Mouse (Mus musculus): Measurements from ENCODE around the gene Map4k3. TPM values are rescaled to one million over a fixed set of nuclear protein-coding genes. Genes with fewer than 3 reads are reported as not detected.
A peak's percentile ranks its signal among the peaks of the same experiment; 100 is the strongest.

Gene Map4k3
- polyA plus RNA-seq, 1 experiment from 2014 or later: 21.3 TPM

DNA sequence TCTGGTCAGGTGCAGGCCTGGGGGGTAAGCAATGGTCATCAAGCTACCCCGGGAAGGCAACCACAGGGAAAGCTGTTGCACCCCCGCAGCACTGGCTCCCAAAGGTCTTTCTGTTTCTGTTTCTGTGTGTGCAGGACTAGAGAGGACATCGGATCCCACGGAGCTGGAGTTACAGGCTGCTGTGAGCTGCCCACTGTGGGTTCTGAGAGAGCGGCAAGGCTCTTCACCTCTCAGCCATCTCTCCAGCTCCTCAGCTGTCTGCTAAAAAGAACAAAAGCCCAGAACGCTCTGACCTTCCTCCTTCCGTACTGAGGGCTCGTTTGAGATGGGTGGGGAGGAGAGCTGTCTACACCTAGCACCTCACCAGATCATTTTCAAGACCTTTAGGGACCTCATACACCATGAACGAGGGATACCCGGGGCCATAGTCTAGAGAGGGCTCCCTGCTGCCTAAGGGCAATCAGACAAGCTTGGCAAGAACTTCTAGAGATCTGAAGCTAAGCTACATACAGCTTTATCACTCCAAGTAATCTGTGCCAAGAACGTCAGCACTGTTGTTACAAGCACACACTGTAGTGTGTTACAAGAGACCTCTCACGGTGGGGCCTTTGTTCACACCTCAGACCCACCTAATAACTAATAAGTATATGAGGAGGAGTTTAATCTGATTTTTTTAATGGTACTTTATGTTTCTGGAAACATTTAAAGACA lies 29.9 kb downstream of the Map4k3 start:
- no peak overlapping the region for H3K9ac ChIP-seq
- no peaks in the 10 kb centered on the region for H3K27me3 ChIP-seq
- WGBS: 66% methylated on average over 12 of the region's 12 CpGs
- H3K9me3 ChIP-seq (replicated peaks): no peaks in the 10 kb centered on the region
- ATAC-seq: peak; percentile 36; the same call in 1 of the 2 replicates
- peaks cover 39% of the 10 kb centered on the region for H3K4me1 ChIP-seq
- no peak overlapping the region for H3K4me3 ChIP-seq
- H3K4me2 ChIP-seq: no peak overlapping the region
- no peaks in the 10 kb centered on the region for H3K36me3 ChIP-seq (ENCODE audit: poor library complexity, severe bottlenecking)
- H3K27ac ChIP-seq: peak overlapping the region; percentile 63

DNA sequence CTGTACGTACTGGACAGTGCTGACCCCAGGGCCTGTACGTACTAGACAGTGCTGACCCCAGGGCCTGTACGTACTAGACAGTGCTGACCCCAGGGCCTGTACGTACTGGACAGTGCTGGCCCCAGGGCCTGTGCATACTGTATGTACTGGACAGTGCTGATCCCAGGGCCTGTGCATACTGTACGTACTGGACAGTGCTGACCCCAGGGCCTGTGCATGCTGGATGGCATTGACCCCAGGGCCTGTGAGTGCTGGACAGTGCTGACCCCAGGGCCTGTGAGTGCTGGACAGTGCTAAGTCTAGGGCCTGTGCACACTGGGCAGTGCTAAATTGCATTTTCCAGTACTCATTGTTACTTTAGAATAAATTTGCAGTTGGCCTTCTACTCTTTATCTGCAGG lies 31.3 kb downstream of the Map4k3 start:
- no peaks in the 10 kb centered on the region for H3K36me3 ChIP-seq (ENCODE audit: poor library complexity, severe bottlenecking)
- WGBS: 91% methylated on average over 5 of the region's 5 CpGs
- no peaks in the 10 kb centered on the region for H3K27me3 ChIP-seq
- H3K4me1 ChIP-seq: peaks cover 35% of the 10 kb centered on the region
- no peak overlapping the region for H3K4me3 ChIP-seq
- no peaks in the 10 kb centered on the region for H3K9me3 ChIP-seq (replicated peaks)
- no peak overlapping the region for H3K4me2 ChIP-seq
- no peak overlapping the region for H3K27ac ChIP-seq
- no peak for ATAC-seq
- H3K9ac ChIP-seq: no peak overlapping the region

GRCm38 (mm10) chr17:80696210-80696609 lies 32.1 kb downstream of the Map4k3 start:
- ATAC-seq: no peak
- Histone ChIP-seq H3K4me3 (no peak overlapping the region), H3K9me3 (replicated peaks) (no peaks in the 10 kb centered on the region), H3K4me1 (peaks cover 31% of the 10 kb centered on the region), H3K9ac (no peak overlapping the region), H3K4me2 (no peak overlapping the region), H3K36me3 (ENCODE audit: poor library complexity, severe bottlenecking) (no peaks in the 10 kb centered on the region), H3K27me3 (no peaks in the 10 kb centered on the region), H3K27ac (no peak overlapping the region)
- WGBS: 95% methylated on average over 6 of the region's 6 CpGs

DNA sequence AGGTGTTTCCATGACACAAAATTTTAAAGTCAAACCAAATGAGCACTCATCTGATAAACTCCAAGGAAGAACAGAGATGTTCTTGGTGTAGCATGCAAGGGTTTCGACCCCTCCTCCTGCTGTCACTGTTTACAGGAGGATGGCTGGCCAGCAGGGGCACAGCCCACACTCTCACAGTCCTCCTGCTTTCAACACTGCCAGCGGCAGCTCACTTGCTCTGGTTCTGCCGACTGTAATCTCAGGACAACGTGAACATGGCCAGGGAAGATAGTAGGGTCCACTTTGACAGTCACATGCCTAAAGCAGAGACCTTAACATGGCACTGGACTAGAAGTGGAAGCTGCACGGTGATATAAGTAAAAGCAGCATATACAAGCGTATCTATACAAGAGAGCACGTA lies 34.6 kb downstream of the Map4k3 start:
- peaks cover 33% of the 10 kb centered on the region for H3K4me1 ChIP-seq
- ATAC-seq: no peak
- H3K36me3 ChIP-seq (ENCODE audit: poor library complexity, severe bottlenecking): no peaks in the 10 kb centered on the region
- 75% methylated on average over 7 of the region's 7 CpGs for WGBS
- no peaks in the 10 kb centered on the region for H3K27me3 ChIP-seq
- no peak overlapping the region for H3K9ac ChIP-seq
- no peak overlapping the region for H3K4me3 ChIP-seq
- H3K4me2 ChIP-seq: no peak overlapping the region
- H3K27ac ChIP-seq: no peak overlapping the region
- no peaks in the 10 kb centered on the region for H3K9me3 ChIP-seq (replicated peaks)

DNA sequence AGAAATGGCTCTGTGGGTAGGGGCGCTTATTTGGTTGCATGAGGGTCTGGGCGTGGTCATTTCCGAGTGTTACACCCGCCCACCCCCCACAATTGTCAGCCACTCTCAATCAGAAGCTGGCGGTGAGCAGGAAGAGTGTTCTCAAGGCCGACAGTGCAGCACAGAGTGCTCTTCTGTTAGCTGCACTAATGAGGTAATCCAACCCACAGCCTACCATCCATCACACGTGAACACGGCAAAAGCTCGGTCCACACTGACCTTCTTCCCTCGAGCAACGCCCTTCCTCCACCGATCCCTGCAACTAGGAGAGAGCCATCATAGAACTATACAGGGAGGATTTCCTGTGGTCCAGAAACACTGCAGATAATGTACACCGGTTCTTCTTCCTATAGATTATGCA lies 36.1 kb downstream of the Map4k3 start:
- H3K27me3 ChIP-seq: no peaks in the 10 kb centered on the region
- ATAC-seq: no peak
- 90% methylated on average over 13 of the region's 13 CpGs for WGBS
- H3K4me2 ChIP-seq: no peak overlapping the region
- H3K27ac ChIP-seq: no peak overlapping the region
- H3K36me3 ChIP-seq (ENCODE audit: poor library complexity, severe bottlenecking): no peaks in the 10 kb centered on the region
- no peaks in the 10 kb centered on the region for H3K9me3 ChIP-seq (replicated peaks)
- H3K4me1 ChIP-seq: peaks cover 21% of the 10 kb centered on the region
- no peak overlapping the region for H3K9ac ChIP-seq
- no peak overlapping the region for H3K4me3 ChIP-seq

GRCm38 (mm10) chr17:80688701-80689100 lies 39.6 kb downstream of the Map4k3 start:
- Histone ChIP-seq H3K27me3 (no peaks in the 10 kb centered on the region), H3K9ac (no peak overlapping the region), H3K36me3 (ENCODE audit: poor library complexity, severe bottlenecking) (no peaks in the 10 kb centered on the region), H3K27ac (no peak overlapping the region), H3K4me2 (no peak overlapping the region), H3K4me1 (peaks cover 15% of the 10 kb centered on the region), H3K9me3 (replicated peaks) (no peaks in the 10 kb centered on the region), H3K4me3 (no peak overlapping the region)
- WGBS: 89% methylated on average over 11 of the region's 11 CpGs
- ATAC-seq: no peak

- no peaks in the 10 kb centered on the region for H3K36me3 ChIP-seq (ENCODE audit: poor library complexity, severe bottlenecking)
- H3K9me3 ChIP-seq (replicated peaks): no peaks in the 10 kb centered on the region
- H3K4me2 ChIP-seq: no peak overlapping the region
- no peak for ATAC-seq
- no peak overlapping the region for H3K4me3 ChIP-seq
- 93% methylated on average over 5 of the region's 5 CpGs for WGBS
- H3K9ac ChIP-seq: no peak overlapping the region
- H3K27ac ChIP-seq: no peak overlapping the region
- peaks cover 13% of the 10 kb centered on the region for H3K4me1 ChIP-seq
- no peaks in the 10 kb centered on the region for H3K27me3 ChIP-seq
Observed at GRCm38 (mm10) chr17:80686066-80686465, 42.2 kb downstream of the Map4k3 start.

- no peak overlapping the region for H3K27ac ChIP-seq
- no peak overlapping the region for H3K9ac ChIP-seq
- 46% methylated on average over 6 of the region's 6 CpGs for WGBS
- no peaks in the 10 kb centered on the region for H3K27me3 ChIP-seq
- peaks cover 8% of the 10 kb centered on the region for H3K4me1 ChIP-seq
- no peak overlapping the region for H3K4me2 ChIP-seq
- H3K9me3 ChIP-seq (replicated peaks): no peaks in the 10 kb centered on the region
- no peaks in the 10 kb centered on the region for H3K36me3 ChIP-seq (ENCODE audit: poor library complexity, severe bottlenecking)
- no peak overlapping the region for H3K4me3 ChIP-seq
- ATAC-seq: no peak; the same call in 1 of the 2 replicates
Observed at GRCm38 (mm10) chr17:80683821-80684576, 44.3 kb downstream of the Map4k3 start.

GRCm38 (mm10) chr17:80683041-80683440 lies 45.2 kb downstream of the Map4k3 start:
- Histone ChIP-seq H3K36me3 (ENCODE audit: poor library complexity, severe bottlenecking) (no peaks in the 10 kb centered on the region), H3K4me3 (no peak overlapping the region), H3K9ac (no peak overlapping the region), H3K27me3 (no peaks in the 10 kb centered on the region), H3K4me2 (no peak overlapping the region), H3K9me3 (replicated peaks) (no peaks in the 10 kb centered on the region), H3K27ac (no peak overlapping the region), H3K4me1 (peaks cover 4% of the 10 kb centered on the region; the same call in 1 of the 2 replicates)
- no peak for ATAC-seq
- WGBS: 87% methylated on average over 5 of the region's 5 CpGs

- H3K36me3 ChIP-seq (ENCODE audit: poor library complexity, severe bottlenecking): no peaks in the 10 kb centered on the region
- no peaks in the 10 kb centered on the region for H3K9me3 ChIP-seq (replicated peaks)
- H3K4me3 ChIP-seq: no peak overlapping the region
- H3K4me2 ChIP-seq: no peak overlapping the region
- H3K27ac ChIP-seq: no peak overlapping the region
- no peak overlapping the region for H3K9ac ChIP-seq
- no peaks in the 10 kb centered on the region for H3K27me3 ChIP-seq
- no peak for ATAC-seq
- no peaks in the 10 kb centered on the region for H3K4me1 ChIP-seq
- WGBS: 86% methylated on average over 6 of the region's 6 CpGs
Observed at GRCm38 (mm10) chr17:80678190-80678589, 50.1 kb downstream of the Map4k3 start.

DNA sequence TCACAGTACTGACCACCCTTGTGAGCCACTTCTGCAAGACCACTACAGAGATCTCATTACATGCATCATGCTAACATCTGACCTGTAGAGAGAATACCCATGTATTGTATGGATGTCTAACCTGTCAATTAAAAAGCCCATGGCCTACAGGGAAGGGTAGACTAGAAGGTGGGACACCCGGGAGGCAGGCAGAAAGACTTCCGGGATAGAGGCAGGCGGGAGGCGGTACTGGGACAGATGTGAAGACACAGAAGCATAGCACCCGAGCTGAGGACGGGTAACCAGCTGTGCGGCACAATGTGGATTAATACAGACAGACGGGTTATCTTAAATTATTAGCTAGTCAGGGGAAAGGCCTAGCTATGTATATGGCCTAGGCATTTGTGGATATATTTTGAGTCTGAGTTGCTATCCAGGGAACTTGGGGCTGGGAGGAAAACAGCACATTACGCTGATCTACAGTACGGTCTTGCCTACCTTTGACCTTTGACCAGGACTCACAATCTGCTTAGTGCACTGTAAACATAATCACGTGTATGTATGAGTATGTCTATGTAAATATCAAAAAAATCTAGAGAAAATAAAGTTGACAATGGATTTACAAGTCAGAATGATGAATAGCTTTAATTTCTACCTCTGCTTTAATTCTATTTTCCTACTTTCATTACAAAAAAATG lies 51.3 kb downstream of the Map4k3 start:
- no peaks in the 10 kb centered on the region for H3K4me1 ChIP-seq
- no peak overlapping the region for H3K4me3 ChIP-seq
- ATAC-seq: no peak
- no peaks in the 10 kb centered on the region for H3K27me3 ChIP-seq
- H3K9me3 ChIP-seq (replicated peaks): no peaks in the 10 kb centered on the region
- 80% methylated on average over 11 of the region's 11 CpGs for WGBS
- no peak overlapping the region for H3K27ac ChIP-seq
- H3K9ac ChIP-seq: no peak overlapping the region
- H3K4me2 ChIP-seq: no peak overlapping the region
- no peaks in the 10 kb centered on the region for H3K36me3 ChIP-seq (ENCODE audit: poor library complexity, severe bottlenecking)

DNA sequence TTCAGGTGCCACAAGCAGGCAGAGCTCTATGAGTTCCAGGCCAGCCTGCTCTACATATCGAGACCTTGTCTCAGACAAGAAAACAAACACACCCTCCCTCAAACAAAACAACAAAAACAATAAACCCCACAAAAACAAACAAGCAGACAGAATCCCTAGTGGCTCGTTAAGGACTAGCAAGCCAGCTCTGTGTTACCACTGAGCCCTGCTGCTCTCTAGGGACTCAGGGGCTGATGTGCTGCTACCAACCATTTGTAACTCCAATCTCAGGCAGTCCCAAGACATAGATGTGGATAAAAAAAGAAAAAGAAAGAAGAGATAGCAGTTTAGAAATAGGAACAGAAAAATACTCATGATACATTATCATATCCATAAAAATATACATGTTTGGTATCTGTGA lies 52.1 kb downstream of the Map4k3 start:
- H3K27ac ChIP-seq: no peak overlapping the region
- H3K9ac ChIP-seq: no peak overlapping the region
- H3K4me1 ChIP-seq: no peaks in the 10 kb centered on the region
- H3K36me3 ChIP-seq (ENCODE audit: poor library complexity, severe bottlenecking): no peaks in the 10 kb centered on the region
- no peak overlapping the region for H3K4me3 ChIP-seq
- WGBS: 59% methylated on average over 2 of the region's 2 CpGs
- H3K27me3 ChIP-seq: no peaks in the 10 kb centered on the region
- no peak overlapping the region for H3K4me2 ChIP-seq
- H3K9me3 ChIP-seq (replicated peaks): no peaks in the 10 kb centered on the region
- no peak for ATAC-seq

Data from forebrain, embryonic 13.5 days (tissue).